Mouse (Mus musculus) megakaryocyte progenitor cell, adult 5-6 weeks (primary cell): ENCODE measurements around the gene Rhod. TPM values are rescaled to one million over a fixed set of nuclear protein-coding genes. Genes with fewer than 3 reads are reported as not detected.

Experiments used
- ATAC-seq: replicated peaks from 2 replicates; pipeline ENCODE4 v1.8.0; 2016; ENCODE audit warnings: mild to moderate bottlenecking, moderate TSS enrichment, inconsistent platforms; ENCODE audit not compliant: poor library complexity
- total RNA-seq, 2 experiments: library from RNA; stranded (forward) in 1 of 2; stranded (reverse) in 1 of 2; fragments of 157-497, 149-512 nt in 1 of 2; fragments of 200-1000 nt in 1 of 2; gene quantifications; 2 replicates each; pipeline versions ENCODE4 v1.2.3 to v1.2.4; 2015 to 2017

Rhod gene
- total RNA-seq, 2 experiments from 2014 or later: not detected

DNA sequence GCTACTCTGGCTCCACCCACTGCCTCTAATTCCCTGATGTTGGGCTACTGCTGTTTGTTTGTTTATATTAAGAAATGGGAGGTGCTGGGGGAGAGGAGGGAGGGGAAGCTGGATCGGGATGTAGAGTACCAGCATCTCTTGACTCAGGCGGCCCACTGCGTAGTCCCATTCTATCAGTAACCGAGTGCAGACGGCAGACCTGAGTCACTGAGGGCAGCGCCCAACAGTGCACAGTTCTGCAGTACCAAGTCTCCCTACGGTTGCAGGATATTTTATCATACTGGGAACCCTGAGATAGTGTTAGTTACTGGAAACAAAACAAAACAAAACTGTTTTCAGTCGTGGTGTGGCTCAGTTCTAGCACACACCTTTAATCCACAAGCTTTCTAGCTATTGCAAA, 11.9 kb upstream of the Rhod start:
- no peak for ATAC-seq

DNA sequence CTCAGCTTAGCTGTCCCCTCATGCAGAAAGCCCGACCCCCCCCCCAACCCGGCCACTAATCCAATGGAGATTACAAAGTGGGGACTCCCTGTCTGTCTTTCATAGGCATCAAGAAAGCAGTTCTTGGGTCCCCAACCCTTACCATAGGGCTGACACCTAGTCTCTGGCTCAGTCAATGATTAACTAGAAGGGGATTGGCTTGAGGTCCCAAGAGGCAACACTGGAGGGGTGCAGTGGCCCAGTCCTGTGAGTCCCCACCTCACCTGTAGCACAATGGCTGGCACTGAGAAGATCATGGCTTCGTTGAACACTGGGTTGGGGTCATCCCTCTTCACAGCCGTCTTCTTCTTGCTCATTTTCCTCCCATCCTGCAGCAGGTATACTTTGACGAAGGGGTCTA, 11.4 kb upstream of the Rhod start:
- no peak for ATAC-seq

DNA sequence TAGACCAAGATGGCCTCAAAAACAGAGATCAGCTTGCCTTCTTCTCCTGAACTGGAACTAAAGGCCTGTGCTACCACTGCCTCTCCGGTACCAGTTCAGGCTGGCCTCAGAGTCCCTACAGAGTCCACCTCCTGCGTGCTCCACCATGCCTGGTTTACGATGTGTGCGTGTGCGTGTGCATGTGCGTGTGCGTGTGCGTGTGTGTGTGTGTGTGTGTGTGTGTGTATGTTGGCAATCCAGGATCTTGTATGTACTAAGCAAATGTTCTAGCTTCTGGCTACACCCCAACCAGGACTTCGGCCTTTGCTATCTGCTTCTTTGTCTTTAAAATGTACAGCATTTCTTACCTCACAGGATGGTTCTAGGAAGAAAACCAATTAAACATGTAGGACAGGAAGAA, 10.0 kb upstream of the Rhod start:
- no peak for ATAC-seq

DNA sequence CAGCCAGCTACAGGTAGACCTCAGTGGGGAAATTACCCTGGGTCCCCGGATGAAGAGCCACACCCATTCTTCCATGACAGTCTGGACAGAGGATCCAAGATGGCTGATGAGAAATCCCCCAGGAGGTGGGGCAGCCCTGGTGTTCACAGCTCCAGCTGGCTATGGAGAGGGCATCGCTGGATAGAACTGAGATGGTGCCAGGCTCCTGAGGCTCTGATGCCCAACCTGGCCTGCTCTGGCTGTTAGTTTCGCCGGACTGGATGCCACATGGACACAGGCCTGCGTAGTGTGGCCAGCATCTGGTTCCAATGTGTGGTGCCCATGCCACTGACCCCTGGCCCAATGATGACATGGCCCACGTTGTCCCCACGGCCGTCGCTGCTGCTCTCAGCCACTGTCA, 8.2 kb upstream of the Rhod start:
- ATAC-seq: no peak

DNA sequence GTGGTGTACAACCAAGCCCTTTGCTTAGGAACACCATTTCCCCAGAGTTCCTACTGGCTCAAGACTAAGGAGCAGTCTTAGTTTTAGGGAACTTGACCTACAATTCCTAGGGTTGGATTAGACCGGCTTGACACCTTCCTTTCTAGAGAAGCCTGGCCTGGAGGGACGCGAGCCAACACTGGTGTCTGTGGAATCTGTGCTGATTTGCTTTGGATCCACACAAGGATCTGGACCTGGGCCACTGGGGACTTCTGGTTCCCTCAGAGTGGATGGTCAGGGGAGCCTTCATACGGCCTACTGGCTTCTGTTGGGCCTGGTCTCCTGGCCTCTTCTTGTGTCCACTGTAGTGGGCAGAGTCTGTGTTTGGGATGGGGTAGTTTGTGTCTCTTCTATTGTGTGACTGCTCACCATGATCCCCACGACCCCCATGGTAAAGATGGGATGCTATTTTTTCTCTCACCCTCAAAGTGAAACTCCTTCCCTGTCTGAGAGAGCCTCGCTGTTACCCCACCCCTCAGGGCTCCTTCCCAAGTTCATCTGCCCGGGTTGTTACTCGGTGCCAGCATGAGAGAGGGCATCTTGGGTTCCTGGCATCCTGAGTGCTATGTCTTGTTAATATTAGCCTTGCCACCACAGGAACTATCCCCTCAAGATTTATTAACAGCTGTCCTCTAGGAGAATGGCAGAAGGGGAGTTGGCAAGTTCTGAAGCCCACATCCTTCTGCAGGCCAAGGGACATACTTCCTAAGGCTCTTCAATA, 7.6 kb upstream of the Rhod start:
- no peak for ATAC-seq

DNA sequence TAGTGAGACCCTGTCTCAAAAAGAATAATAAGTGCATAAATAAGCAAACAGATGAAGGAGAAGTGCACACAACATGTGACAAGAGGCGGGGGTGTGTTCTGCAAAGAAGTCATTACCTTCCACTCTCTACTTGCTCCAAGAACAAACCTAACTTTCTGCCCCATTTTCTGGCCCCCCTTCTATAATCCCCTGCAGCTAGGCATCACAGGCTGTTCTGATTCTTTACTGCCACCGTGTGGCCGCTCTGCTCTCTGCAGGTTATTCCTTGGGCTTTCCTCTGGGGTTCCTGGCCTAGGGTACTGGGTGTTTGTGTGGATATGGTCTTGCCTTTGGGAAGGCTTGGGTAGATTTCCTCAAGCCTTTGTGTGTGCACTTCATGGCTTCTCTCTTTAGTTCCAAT, 3.2 kb upstream of the Rhod start:
- ATAC-seq: peak; percentile 69

DNA sequence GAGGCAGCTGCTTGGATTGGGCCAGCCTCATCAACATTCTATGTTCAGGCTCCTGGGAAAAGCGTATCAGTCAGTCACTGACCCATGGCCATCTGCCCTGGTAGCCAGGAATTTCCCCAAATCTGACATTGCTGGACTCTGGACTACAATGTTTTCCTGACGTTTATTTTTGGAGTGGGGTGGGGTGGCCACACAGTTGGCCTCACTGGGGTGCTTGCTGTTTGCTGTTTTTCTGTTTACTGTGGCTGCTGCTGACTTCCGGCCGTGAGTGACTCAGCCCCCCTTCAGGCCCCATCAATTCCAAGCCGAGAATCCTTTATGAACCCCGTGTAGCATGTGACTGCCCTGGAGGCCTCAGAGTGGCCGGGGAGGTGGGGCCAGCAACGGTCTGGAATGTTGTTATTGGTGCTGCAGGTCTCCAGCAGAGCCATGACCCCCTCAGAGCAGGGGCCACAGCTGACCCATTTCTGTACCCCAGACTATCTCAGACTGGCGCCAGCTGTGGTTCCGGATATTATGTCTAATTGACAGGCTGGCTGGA, 2.5 kb upstream of the Rhod start:
- ATAC-seq: no peak

DNA sequence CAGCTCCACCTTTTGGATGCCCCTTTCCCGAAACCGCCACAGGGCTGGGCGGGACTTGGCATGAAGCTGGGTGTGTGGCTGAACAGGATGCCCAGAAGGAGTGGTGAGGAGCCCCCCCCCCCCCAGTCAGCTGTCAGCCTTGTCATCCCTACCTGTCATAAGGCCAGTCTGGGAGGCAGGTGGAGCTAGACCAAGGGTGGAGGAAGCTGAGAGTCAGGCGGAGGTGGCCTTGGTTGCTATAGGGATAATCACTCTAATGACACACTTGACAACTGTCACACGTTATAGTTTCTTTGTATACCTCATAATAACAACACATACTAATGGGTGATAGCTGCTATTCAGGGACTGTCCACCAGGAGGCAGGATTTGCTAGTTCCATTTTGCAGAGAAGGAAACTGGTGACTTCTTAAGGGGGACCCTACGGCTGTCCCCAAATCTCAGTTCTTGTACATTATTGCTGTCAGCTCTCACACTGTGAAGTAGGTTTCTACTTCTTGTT, 1.9 kb upstream of the Rhod start:
- ATAC-seq: peak; percentile 61

DNA sequence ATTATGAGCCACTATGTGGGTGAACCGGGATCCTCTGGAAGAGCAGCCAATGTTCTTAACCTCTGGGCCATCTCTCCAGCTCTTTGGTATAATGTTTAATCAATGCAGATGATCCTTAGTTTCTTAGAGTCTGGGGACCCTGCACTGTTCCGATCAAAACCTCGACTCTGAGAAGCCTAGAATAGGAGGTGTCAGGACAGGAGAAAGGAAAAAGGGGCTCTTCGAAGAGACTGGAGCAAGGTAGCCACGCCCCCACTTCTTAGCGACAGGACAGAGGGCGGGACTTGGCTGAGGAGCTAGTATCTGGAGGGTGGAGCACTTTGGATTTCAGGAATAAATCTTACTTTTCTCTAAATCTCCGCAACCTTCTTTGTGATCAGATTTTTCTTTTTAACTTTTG, 990 bp upstream of the Rhod start:
- no peak for ATAC-seq

DNA sequence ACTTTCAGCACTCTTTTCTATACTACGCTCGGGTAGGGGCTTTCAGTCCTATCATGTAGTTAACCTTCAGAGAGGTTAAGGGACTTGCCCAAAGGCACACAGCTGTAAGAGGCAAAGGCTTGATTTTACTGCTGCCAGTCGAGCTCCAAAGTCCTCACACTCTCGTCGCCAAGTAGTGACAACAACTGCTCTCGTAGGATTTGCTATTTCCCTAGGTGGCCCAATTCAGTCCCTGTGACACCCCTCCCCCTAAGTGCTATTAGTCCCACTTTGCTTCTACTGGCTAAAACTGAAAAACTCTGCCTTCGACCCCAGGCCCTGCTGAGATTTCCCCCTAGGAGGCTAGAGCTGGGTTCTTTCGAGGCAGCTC, 456 bp downstream of the Rhod start:
- ATAC-seq: no peak

DNA sequence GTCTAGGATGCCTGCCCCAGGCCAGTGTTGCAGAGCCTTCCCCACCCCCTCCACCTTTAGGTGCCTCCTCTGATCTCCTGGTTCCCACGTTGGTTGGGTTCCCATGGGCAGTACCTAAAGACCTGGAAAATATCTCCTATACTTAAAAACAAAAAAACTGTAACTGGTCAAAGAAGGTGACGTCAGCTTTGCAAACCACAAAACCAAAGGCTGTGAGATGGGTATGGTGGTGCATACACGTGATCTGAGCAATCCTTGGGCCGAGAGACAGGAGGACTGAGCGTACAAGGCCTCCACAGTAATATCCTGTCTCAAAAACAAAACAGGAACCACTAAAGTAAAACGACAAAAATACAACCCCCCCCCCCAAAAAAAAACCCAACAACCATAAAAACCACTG, 1.3 kb downstream of the Rhod start:
- ATAC-seq: peak; percentile 43

DNA sequence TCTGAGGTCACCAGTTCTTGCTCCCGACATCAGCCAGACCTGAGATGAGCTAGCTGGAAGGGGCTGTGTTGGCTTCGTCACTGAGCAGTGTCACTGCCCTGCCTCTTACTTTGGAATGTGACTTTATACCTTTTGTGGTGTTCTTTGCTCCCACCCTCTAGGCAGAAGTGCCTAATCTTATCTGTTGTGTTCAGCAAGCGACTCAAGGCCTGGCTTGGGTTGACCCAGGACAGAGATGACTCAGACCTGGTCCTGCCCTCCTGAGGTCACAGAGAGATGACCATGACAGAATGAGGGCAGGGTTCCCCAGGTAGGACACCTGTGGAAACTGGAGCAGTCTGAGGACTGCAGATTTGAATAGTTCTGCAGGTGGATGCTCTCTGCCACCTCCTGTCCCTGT, 3.0 kb downstream of the Rhod start:
- ATAC-seq: no peak

DNA sequence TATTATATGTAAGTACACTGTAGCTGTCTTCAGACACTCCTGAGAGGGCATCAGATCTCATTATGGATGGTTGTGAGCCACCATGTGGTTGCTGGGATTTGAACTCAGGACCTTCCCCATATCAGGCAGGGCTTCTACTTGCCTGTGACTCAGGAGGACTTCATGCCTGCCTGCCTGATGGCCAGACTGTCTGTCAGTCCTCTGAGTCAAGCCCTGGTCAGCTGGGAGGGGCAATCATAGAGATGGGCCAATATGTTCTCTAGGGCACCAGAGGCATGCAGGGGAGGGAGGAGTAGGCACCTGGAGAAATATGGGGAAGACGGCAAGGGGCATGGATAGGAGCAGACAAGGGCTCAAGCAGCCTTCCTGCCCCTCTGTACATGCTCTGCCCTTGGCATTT, 4.2 kb downstream of the Rhod start:
- no peak for ATAC-seq

DNA sequence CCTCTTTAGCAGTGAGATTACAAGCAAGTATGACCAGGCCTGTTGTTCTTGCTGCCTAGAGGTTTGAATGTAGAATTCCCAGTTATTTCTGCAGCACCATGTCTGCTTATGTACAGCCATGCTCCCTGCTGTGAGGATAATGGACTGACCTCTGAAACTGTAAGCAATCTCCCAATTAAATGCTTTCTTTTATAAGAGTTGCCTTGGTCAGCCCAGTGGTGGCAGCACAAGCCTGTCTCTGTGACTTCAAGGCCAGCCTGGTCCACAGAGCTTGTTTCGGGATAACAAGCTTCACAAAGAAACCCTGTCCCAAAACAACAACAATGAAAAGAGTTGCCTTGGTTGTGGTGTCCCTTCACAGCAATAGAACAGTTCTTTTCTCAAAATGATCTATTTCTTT, 5.5 kb downstream of the Rhod start:
- no peak for ATAC-seq

DNA sequence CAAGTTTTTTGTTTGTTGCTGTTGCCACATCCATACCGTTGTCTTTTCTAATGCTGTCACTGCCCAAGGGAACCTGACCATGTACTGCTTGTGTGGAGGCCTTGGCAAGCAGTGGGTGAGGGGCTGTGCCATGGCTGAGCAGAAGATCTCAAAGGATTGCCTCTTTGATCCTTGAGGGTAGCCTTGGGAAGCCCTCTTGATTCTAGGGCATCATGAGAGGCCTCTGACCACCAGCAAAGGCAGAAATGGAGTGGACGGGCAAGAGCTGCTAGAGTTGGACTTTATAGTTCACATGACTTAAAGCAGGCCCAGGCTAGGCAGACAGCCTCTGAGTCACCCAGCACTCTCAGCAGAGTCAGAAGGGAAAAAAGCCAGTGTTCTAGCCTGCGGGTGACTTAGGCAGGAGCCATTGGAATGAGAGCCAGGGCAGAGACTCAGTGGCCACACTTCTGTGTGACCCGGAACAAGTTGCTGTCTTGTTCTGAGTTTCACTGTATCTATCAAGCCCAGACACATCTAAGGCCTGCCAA, 9.1 kb downstream of the Rhod start:
- no peak for ATAC-seq

DNA sequence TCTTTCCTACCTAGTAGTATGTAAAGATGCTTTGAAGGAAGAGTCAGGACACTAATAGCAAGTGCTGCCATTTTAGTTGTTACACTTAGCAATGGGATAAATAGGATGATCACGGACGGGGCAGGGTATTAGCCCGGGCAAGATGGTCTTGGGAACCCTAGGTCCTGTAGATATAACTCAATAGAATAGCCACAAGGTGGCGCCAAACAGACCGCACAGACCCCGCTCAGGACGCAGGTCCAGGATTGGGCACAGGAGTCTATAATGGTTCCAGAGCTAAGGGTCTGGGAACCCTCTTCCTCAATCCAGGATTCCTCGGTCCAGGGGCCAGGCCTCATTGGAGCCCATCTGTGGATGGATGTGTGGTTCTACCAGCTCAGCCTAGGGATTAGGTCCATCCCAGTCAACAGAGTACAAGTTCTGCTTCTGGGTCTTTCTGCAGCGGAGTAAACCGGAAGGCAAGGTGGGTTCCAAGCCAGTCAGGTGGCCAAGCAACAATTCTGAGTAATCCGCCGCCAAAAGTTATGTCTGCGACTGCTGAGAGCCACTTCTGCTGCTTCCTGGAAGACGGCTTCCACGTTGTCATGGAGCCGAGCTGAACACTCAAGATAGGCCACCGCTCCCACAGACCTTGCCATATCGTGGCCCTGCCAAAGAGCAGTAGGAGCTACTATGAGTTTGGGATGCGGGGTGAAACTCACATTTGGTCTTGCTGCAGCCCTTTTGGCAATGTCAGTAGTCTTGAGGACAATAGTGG, 13.4 kb downstream of the Rhod start:
- peak; percentile 80 for ATAC-seq

DNA sequence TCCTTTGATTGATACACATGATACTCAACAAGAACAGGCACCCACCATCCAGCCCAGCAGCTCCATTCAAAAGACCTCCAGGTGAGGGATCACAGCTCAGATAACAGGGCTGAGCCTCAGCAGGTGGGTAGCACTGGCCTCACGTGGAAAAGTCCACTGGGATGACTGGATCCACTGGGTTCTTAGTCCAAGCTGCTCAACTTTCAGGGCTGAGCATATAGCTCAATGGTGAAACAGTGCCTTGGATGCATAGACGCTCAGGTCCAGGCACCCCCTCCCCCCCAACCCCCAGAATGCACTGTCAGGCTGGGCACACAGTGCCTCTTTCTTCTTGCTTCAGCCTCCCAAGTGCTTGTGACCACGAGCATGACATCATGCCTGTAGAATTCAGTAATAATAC, 16.2 kb downstream of the Rhod start:
- ATAC-seq: no peak

DNA sequence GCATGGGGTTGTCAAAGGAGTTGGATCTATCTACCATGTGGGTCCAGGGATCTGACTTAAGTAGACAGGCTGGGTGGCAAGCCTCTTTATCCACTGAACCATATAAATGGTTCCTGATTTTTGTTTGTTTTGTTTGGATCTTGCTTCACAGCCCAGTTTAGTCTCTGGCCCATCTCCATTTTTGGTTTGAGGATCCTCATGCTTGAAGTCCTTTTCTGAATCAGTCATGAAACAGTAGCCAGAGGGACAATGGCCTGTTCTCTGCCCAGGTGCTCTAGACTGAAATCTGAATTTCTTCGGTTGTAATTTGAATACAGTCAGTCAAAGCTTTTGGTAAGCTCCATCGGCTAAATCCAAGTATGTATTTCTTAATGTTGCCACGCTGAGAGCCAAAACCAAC, 16.7 kb downstream of the Rhod start:
- ATAC-seq: no peak

DNA sequence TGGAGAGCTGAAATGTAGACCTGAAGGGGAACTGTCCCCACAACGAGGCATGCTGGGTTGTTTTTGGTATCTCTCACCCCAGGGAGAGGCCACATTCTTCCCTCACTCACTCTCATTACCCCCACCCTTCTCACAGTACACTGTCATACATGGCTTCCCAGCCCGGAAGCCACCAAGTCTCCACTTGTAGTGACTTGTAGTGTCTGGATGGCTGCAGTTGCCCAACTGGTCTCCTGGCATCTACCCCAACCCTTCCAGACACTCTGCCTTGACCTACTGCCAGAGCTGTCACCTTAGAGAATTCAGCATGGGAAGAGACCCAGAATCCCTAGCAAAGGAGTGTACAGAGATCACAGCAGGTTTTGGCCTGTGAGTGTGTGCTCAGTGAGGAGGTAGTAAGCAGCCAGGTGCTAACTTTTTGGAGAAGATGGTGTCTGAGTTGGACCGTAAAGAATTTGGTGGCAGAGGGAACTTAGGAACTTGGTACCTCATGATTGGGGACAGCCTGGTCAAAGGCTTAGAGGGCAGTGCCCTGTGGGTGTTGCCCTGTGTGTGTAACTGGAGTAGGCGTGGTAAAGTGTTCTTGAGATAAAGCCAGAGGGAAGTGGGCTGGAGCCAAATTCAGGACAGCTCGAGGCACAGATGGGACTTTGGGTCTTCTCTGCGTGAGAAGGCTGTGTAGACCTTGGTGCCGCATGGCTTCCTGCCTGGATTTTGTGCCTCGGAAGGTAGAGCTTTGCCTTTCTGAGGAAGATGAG, 18.9 kb downstream of the Rhod start:
- ATAC-seq: peak; percentile 54

DNA sequence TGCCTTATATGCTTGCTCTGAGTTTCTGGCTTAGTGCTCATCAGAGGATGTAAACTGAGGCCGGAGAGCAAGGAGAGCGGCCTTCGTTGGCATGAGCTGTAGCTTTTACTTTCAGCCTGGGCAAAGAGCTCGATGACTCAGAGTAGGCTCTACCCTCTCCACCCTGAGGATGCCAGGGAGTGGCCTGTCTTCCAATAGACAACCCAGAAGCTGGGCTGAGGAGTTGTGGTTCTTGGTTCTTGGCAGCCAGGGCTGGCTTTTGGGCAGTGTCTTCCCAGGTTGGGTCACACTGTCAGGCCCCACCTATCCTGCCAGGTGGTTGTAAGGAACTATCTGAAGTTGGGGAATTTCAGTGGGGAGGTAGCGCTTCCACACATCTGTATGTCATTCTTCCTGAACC, 19.5 kb downstream of the Rhod start:
- ATAC-seq: no peak

DNA sequence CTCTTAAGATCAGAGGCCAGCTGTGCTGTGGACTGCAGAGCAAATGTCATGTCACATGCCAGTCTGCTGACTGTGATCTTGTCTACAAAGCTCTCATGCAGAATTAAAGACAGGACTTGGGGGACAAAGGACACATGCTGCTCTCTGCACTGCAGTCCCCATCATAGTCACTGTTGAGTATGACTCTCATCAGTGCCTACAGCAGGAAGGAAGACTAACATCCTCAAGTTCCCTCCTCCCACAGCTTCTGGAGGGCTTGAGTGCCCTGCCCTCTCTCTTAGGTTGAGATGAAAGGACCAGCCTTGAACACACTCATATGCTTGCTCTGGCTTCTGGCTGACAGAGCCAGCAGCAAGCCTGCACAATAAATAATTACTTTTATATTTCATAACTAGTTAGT, 21.5 kb downstream of the Rhod start:
- no peak for ATAC-seq
